Mouse (Mus musculus) forebrain, embryonic 10.5 days (tissue): Measurements from ENCODE around the gene Tinf2. TPM values are rescaled to one million over a fixed set of nuclear protein-coding genes. Genes with fewer than 3 reads are reported as not detected.
A peak's percentile ranks its signal among the peaks of the same experiment; 100 is the strongest.

Source experiments
- DNase-seq: peaks from one replicate; pipeline ENCODE4 v3.0.0-alpha.2; 2017; ENCODE audit warnings: low spot score; ENCODE audit errors: extremely low spot score
- H3K27ac ChIP-seq: fragments of 300-500 bp; sonication (generic); 2 replicates; pipeline ENCODE4 v1.5.1; 2016; ENCODE audit warnings: mild to moderate bottlenecking
- H3K27me3 ChIP-seq: fragments of 300-500 bp; sonication (generic); 2 replicates; pipeline ENCODE4 v1.6.1; 2016; ENCODE audit warnings: mild to moderate bottlenecking; ENCODE audit not compliant: poor library complexity, severe bottlenecking
- H3K36me3 ChIP-seq: fragments of 300-500 bp; sonication (generic); replicated peaks from 2 replicates; pipeline ENCODE4 v1.6.1; 2016; ENCODE audit warnings: mild to moderate bottlenecking, moderate library complexity
- H3K4me1 ChIP-seq: fragments of 300-500 bp; sonication (generic); 2 replicates; pipeline ENCODE4 v1.6.1; 2016
- H3K4me3 ChIP-seq: fragments of 300-500 bp; sonication (generic); 2 replicates; pipeline ENCODE4 v1.5.1; 2016; ENCODE audit warnings: mild to moderate bottlenecking, moderate library complexity
- H3K9me3 ChIP-seq: fragments of 300-500 bp; sonication (generic); 2 replicates; pipeline ENCODE4 v1.6.1; 2016; ENCODE audit warnings: mild to moderate bottlenecking, moderate library complexity
- WGBS: fragments of 180-500 bp; shearing (Covaris S2); methylation state at CpG from one replicate; pipeline ENCODE4 v1.1.7; 2016; 5-methylcytosine and 5-hydroxymethylcytosine counted together
- polyA plus RNA-seq: library from polyadenylated mRNA; unstranded; fragments of >200 nt; fragmentation: Nextera tagmentation; extraction: Ambion mirVana; gene quantifications from 2 replicates; pipeline ENCODE4 v1.2.1, GENCODE M21; 2016

Gene Tinf2
- polyA plus RNA-seq, 1 experiment from 2014 or later: 79.7 TPM

- Histone ChIP-seq H3K27ac (peak within 1 kb of the TSS; percentile 100), H3K36me3 (peaks cover 62% of the 10 kb centered on the region), H3K4me1 (peaks cover 32% of the 10 kb centered on the region), H3K4me3 (peak within 1 kb of the TSS; percentile 97), H3K27me3 (no peaks in the 10 kb centered on the region), H3K9me3 (no peaks in the 10 kb centered on the region)
- WGBS: under 1% methylated on average over 89 of the region's 89 CpGs
- peak; percentile 85 for DNase-seq
Observed at GRCm38 (mm10) chr14:55643060-55643907, 38.3 kb downstream of the Tinf2 start, which contains the start of gene Tm9sf1. Gene Tm9sf1 (minus strand): TSS chr14:55643806.

GRCm38 (mm10) chr14:55642679-55643059 is 39.0 kb downstream of the Tinf2 start:
- Histone ChIP-seq H3K27ac (peak overlapping the region; percentile 100), H3K27me3 (no peaks in the 10 kb centered on the region), H3K9me3 (no peaks in the 10 kb centered on the region), H3K36me3 (peaks cover 67% of the 10 kb centered on the region), H3K4me3 (peak overlapping the region; percentile 97), H3K4me1 (peaks cover 32% of the 10 kb centered on the region)
- no peak for DNase-seq
- WGBS: 22% methylated on average over 8 of the region's 8 CpGs

GRCm38 (mm10) chr14:55641291-55641690 is 40.3 kb downstream of the Tinf2 start:
- Histone ChIP-seq H3K4me1 (peaks cover 34% of the 10 kb centered on the region), H3K4me3 (no peak overlapping the region), H3K27me3 (no peaks in the 10 kb centered on the region), H3K27ac (no peak overlapping the region), H3K36me3 (peaks cover 67% of the 10 kb centered on the region), H3K9me3 (no peaks in the 10 kb centered on the region)
- WGBS: 96% methylated on average over 13 of the region's 13 CpGs
- DNase-seq: no peak

- Histone ChIP-seq H3K36me3 (peaks cover 66% of the 10 kb centered on the region), H3K4me1 (peaks cover 38% of the 10 kb centered on the region), H3K9me3 (no peaks in the 10 kb centered on the region), H3K27me3 (no peaks in the 10 kb centered on the region), H3K27ac (no peak overlapping the region), H3K4me3 (no peak overlapping the region)
- no peak for DNase-seq
- 94% methylated on average over 14 of the region's 14 CpGs for WGBS
Observed at GRCm38 (mm10) chr14:55640816-55641215, 40.8 kb downstream of the Tinf2 start.

GRCm38 (mm10) chr14:55637795-55638194 is 43.8 kb downstream of the Tinf2 start, which contains the start of gene Gm49378:
Gene Gm49378 (minus strand): TSS chr14:55637895.
- H3K27ac ChIP-seq: no peak within 1 kb of the TSS
- no peak for DNase-seq
- H3K4me1 ChIP-seq: peaks cover 40% of the 10 kb centered on the region
- no peaks in the 10 kb centered on the region for H3K27me3 ChIP-seq
- no peak within 1 kb of the TSS for H3K4me3 ChIP-seq
- H3K36me3 ChIP-seq: peaks cover 76% of the 10 kb centered on the region
- WGBS: 95% methylated on average over 9 of the region's 9 CpGs
- no peaks in the 10 kb centered on the region for H3K9me3 ChIP-seq

- Histone ChIP-seq H3K4me1 (peaks cover 25% of the 10 kb centered on the region), H3K27ac (peak within 1 kb of the TSS; percentile 88), H3K27me3 (no peaks in the 10 kb centered on the region), H3K36me3 (peaks cover 85% of the 10 kb centered on the region), H3K4me3 (peak within 1 kb of the TSS; percentile 79), H3K9me3 (no peaks in the 10 kb centered on the region)
- WGBS: 3% methylated on average over 33 of the region's 33 CpGs
- DNase-seq: peak; percentile 91
Observed at GRCm38 (mm10) chr14:55635523-55636007, 46.1 kb downstream of the Tinf2 start, which contains the start of gene Ipo4. Gene Ipo4 (minus strand): TSS chr14:55635957.

GRCm38 (mm10) chr14:55634874-55635522 is 46.6 kb downstream of the Tinf2 start:
- Histone ChIP-seq H3K27me3 (no peaks in the 10 kb centered on the region), H3K27ac (peak overlapping the region; percentile 88), H3K36me3 (peaks cover 85% of the 10 kb centered on the region), H3K4me3 (peak overlapping the region; percentile 79), H3K9me3 (no peaks in the 10 kb centered on the region), H3K4me1 (peaks cover 25% of the 10 kb centered on the region)
- peak; percentile 36 for DNase-seq
- WGBS: 3% methylated on average over 23 of the region's 23 CpGs

- no peak for DNase-seq
- Histone ChIP-seq H3K4me3 (no peak overlapping the region), H3K36me3 (peaks cover 100% of the 10 kb centered on the region), H3K4me1 (peaks cover 5% of the 10 kb centered on the region), H3K27ac (no peak overlapping the region), H3K27me3 (no peaks in the 10 kb centered on the region), H3K9me3 (no peaks in the 10 kb centered on the region)
- WGBS: 59% methylated on average over 5 of the region's 5 CpGs
Observed at GRCm38 (mm10) chr14:55629312-55629711, 52.3 kb downstream of the Tinf2 start.

GRCm38 (mm10) chr14:55628077-55628827 is 53.4 kb downstream of the Tinf2 start:
- no peak for DNase-seq

More at GRCm38 (mm10) chr14:55628077-55628827, 53.4 kb downstream of the Tinf2 start:
- no peak overlapping the region for H3K4me3 ChIP-seq
- H3K27me3 ChIP-seq: no peaks in the 10 kb centered on the region
- no peaks in the 10 kb centered on the region for H3K4me1 ChIP-seq
- no peak overlapping the region for H3K27ac ChIP-seq
- 93% methylated on average over 27 of the region's 27 CpGs for WGBS
- peaks cover 100% of the 10 kb centered on the region for H3K36me3 ChIP-seq
- H3K9me3 ChIP-seq: no peaks in the 10 kb centered on the region

Other genes starting within 250 kb of the Tinf2 start
- 67.2 and 71.0 TPM in 2 replicates for gene Dhrs4, start 203.1 kb downstream of the Tinf2 start, polyA plus RNA-seq
- 5.1 TPM in 2 replicates for gene Carmil3, start 191.2 kb downstream of the Tinf2 start, polyA plus RNA-seq
- gene Cpne6, start 171.4 kb downstream of the Tinf2 start, polyA plus RNA-seq: 0.05 and 0.14 TPM in 2 replicates
- gene Nrl, start 156.8 kb downstream of the Tinf2 start, polyA plus RNA-seq: not detected in 2 replicates
- gene Pck2, start 141.6 kb downstream of the Tinf2 start, polyA plus RNA-seq: 18.3 and 20.0 TPM in 2 replicates
- gene Dcaf11, start 121.8 kb downstream of the Tinf2 start, polyA plus RNA-seq: 68.1 and 73.3 TPM in 2 replicates
- gene A730061H03Rik, start 121.4 kb downstream of the Tinf2 start, polyA plus RNA-seq: not detected in 2 replicates
- gene Fitm1, start 106.2 kb downstream of the Tinf2 start, polyA plus RNA-seq: not detected in 2 replicates
- gene Psme1, start 103.7 kb downstream of the Tinf2 start, polyA plus RNA-seq: 90.9 and 94.3 TPM in 2 replicates
- 5.3 and 5.4 TPM in 2 replicates for gene Emc9, start 96.5 kb downstream of the Tinf2 start, polyA plus RNA-seq
- gene Psme2, start 90.7 kb downstream of the Tinf2 start, polyA plus RNA-seq: 154 and 171 TPM in 2 replicates
- gene Rnf31, start 90.1 kb downstream of the Tinf2 start, polyA plus RNA-seq: 20.5 and 21.3 TPM in 2 replicates
- 7.3 and 7.6 TPM in 2 replicates for gene Irf9, start 78.2 kb downstream of the Tinf2 start, polyA plus RNA-seq
- gene Rec8, start 63.8 kb downstream of the Tinf2 start, polyA plus RNA-seq: 5.6 and 5.7 TPM in 2 replicates
- gene Ipo4, start 45.9 kb downstream of the Tinf2 start, polyA plus RNA-seq: 110 and 123 TPM in 2 replicates
- 0.98 and 1.00 TPM in 2 replicates for gene Gm49378, start 43.9 kb downstream of the Tinf2 start, polyA plus RNA-seq
- 78.3 and 78.7 TPM in 2 replicates for gene Tm9sf1, start 38.0 kb downstream of the Tinf2 start, polyA plus RNA-seq
- 0.58 and 1.1 TPM in 2 replicates for gene Tssk4, start 31.6 kb downstream of the Tinf2 start, polyA plus RNA-seq
- gene Mdp1, start 21.3 kb downstream of the Tinf2 start, polyA plus RNA-seq: 62.4 and 63.7 TPM in 2 replicates
- gene Gmpr2, start 9.9 kb downstream of the Tinf2 start, polyA plus RNA-seq: 59.9 and 62.4 TPM in 2 replicates
- 664 and 665 TPM in 2 replicates for gene Nedd8, start 9.7 kb downstream of the Tinf2 start, polyA plus RNA-seq
- 0.26 and 0.44 TPM in 2 replicates for gene Tgm1, start 32.1 kb upstream of the Tinf2 start, polyA plus RNA-seq
- 30.2 and 31.5 TPM in 2 replicates for gene Rabggta, start 40.4 kb upstream of the Tinf2 start, polyA plus RNA-seq
- gene Dhrs1, start 63.9 kb upstream of the Tinf2 start, polyA plus RNA-seq: 59.1 and 62.5 TPM in 2 replicates
- 63.0 and 68.4 TPM in 2 replicates for gene Nop9, start 63.9 kb upstream of the Tinf2 start, polyA plus RNA-seq
- gene Cideb, start 76.6 kb upstream of the Tinf2 start, polyA plus RNA-seq: 0.33 TPM in 1 of 2 replicates, not detected in the other
- 0.19 and 0.28 TPM in 2 replicates for gene Ltb4r2, start 79.6 kb upstream of the Tinf2 start, polyA plus RNA-seq
- gene Ltb4r1, start 84.1 kb upstream of the Tinf2 start, polyA plus RNA-seq: 0.26 TPM in 2 replicates
- gene Adcy4, start 102.3 kb upstream of the Tinf2 start, polyA plus RNA-seq: 4.6 and 5.4 TPM in 2 replicates
- gene Ripk3, start 107.0 kb upstream of the Tinf2 start, polyA plus RNA-seq: 8.0 and 10.2 TPM in 2 replicates
- 37.9 and 39.1 TPM in 2 replicates for gene Nfatc4, start 141.3 kb upstream of the Tinf2 start, polyA plus RNA-seq
- gene Nynrin, start 172.2 kb upstream of the Tinf2 start, polyA plus RNA-seq: 24.5 and 25.8 TPM in 2 replicates
- 0.10 and 0.12 TPM in 2 replicates for gene Cbln3, start 202.6 kb upstream of the Tinf2 start, polyA plus RNA-seq
- gene Khnyn, start 203.1 kb upstream of the Tinf2 start, polyA plus RNA-seq: 22.7 and 25.3 TPM in 2 replicates
- 41.9 and 48.9 TPM in 2 replicates for gene Sdr39u1, start 218.5 kb upstream of the Tinf2 start, polyA plus RNA-seq